Mouse (Mus musculus): ENCODE results near the gene Rbp7.

GRCm38 (mm10) chr4:149453656-149454055 is 1.1 kb downstream of the Rbp7 start:
- peak; percentile 68 for TF ChIP-seq CTCF (IDR thresholded peaks at IDR 0.05)
- no peak for TF ChIP-seq EP300 (IDR thresholded peaks at IDR 0.05)

Data from lung, postnatal 0 days (tissue).